Mouse (Mus musculus) heart, adult 2 months (tissue): Measurements from ENCODE around the gene Fancc.
A peak's percentile ranks its signal among the peaks of the same experiment; 100 is the strongest.

Source experiments
- CTCF ChIP-seq: fragments of 200-600 bp; IDR thresholded peaks from 2 replicates; pipeline ENCODE4 v1.8.1; 2022; ENCODE audit warnings: antibody characterized with exemption, mild to moderate bottlenecking, moderate library complexity
- EP300 ChIP-seq: fragments of 200-500 bp; IDR thresholded peaks from 2 replicates; pipeline ENCODE4 v1.6.1; 2011; ENCODE audit warnings: low read depth, low read length, control low read depth; ENCODE audit not compliant: insufficient read depth
- POLR2A ChIP-seq: fragments of 200-500 bp; IDR thresholded peaks from 2 replicates; pipeline ENCODE4 v1.6.1; 2011; ENCODE audit warnings: mild to moderate bottlenecking, low read depth, low read length, control low read depth; ENCODE audit not compliant: insufficient read depth

GRCm38 (mm10) chr13:63278141-63278631 is 218.9 kb downstream of the Fancc start:
- no peak for TF ChIP-seq CTCF
- TF ChIP-seq POLR2A, result no peak
- 0 out of 2 replicates have a peak, but pooled peaks have one; percentile 32 for TF ChIP-seq EP300
